Mouse (Mus musculus): Measurements from ENCODE around the gene Gnat2. TPM values are rescaled to one million over a fixed set of nuclear protein-coding genes. Genes with fewer than 3 reads are reported as not detected.

Gnat2 gene
- polyA plus RNA-seq, 1 experiment from 2014 or later = 0.73 TPM

DNA sequence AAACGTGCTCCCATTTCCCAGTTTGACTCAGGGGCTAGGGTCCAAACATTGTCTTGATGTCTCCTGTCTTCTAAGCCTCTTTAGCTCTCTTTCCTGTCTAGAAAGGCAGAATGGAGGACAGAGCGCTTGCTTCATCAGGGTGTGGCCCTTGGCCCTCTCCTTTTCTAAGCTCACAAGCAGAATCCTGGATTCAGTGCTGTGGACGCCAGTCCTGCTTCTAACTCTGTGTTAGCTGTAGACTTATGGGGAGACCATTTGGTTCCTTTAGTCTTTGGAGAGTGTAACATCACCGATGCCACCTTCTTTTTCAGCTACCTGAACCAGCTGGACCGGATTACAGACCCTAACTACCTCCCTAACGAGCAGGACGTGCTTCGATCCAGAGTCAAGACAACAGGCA, 5.1 kb downstream of the Gnat2 start:
- Histone ChIP-seq H3K9ac (ENCODE audit: low read length) (no peak overlapping the region), H3K27me3 (ENCODE audit: control insufficient read depth, insufficient read depth, low read length) (no peaks in the 10 kb centered on the region), H3K27ac (ENCODE audit: low read depth, low read length) (no peak overlapping the region), H3K9me3 (ENCODE audit: control insufficient read depth, low read length) (no peaks in the 10 kb centered on the region), H3K4me1 (ENCODE audit: control insufficient read depth, insufficient read depth, low read length) (no peaks in the 10 kb centered on the region), H3K4me2 (ENCODE audit: low read depth) (no peak overlapping the region), H3K36me3 (ENCODE audit: control insufficient read depth, insufficient read depth, low read length) (no peaks in the 10 kb centered on the region), H3K4me3 (ENCODE audit: low read depth, low read length) (no peak overlapping the region)
- ATAC-seq (ENCODE audit: insufficient read depth, low FRiP score, low TSS enrichment) (no peak), DNase-seq (ENCODE audit: low spot score) (no peak)
- WGBS = 86% methylated on average over 8 of the region's 8 CpGs

DNA sequence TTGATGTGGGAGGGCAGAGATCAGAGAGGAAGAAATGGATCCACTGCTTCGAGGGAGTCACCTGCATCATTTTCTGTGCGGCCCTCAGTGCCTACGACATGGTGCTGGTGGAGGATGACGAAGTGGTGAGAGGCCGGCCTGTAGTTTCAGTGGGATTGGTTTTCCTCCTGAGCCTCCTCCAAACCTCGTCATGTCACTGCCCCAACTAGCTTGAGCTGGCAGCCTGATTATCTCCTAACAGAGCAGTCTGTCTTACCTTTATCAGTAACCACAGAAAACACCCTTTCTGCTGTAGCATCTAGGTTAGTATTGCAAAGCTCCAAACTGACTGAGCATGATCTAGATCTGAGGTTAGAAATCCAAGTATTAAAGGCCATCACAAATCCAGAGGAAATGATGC, 5.7 kb downstream of the Gnat2 start:
- Histone ChIP-seq H3K27me3 (ENCODE audit: control insufficient read depth, insufficient read depth, low read length) (no peaks in the 10 kb centered on the region), H3K9me3 (ENCODE audit: control insufficient read depth, low read length) (no peaks in the 10 kb centered on the region), H3K4me2 (ENCODE audit: low read depth) (no peak overlapping the region), H3K4me1 (ENCODE audit: control insufficient read depth, insufficient read depth, low read length) (no peaks in the 10 kb centered on the region), H3K36me3 (ENCODE audit: control insufficient read depth, insufficient read depth, low read length) (no peaks in the 10 kb centered on the region), H3K27ac (ENCODE audit: low read depth, low read length) (no peak overlapping the region), H3K4me3 (ENCODE audit: low read depth, low read length) (no peak overlapping the region), H3K9ac (ENCODE audit: low read length) (no peak overlapping the region)
- no peak for ATAC-seq (ENCODE audit: insufficient read depth, low FRiP score, low TSS enrichment)
- no peak for DNase-seq (ENCODE audit: low spot score)
- 79% methylated on average over 6 of the region's 6 CpGs for WGBS

DNA sequence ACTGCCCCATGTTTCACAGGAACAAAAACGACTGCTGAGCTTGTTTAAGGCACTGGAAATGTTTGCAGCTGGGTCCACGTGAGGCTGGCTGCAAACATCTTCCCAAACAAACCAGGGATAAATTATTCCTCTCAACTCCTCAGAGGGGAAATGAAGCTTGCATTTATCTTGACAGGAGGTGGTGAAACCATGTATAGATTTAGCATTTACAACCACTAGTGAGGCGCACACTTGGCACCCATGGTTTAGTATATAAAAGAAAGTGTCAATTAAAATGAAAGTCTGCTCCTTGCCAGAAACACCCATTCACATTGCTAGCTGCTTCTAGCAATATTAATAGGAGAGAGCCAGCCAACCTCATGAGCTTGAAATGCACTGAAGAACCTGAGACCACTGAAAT, 9.0 kb downstream of the Gnat2 start:
- Histone ChIP-seq H3K27ac (ENCODE audit: low read depth, low read length) (no peak overlapping the region), H3K27me3 (ENCODE audit: control insufficient read depth, insufficient read depth, low read length) (no peaks in the 10 kb centered on the region), H3K9me3 (ENCODE audit: control insufficient read depth, low read length) (no peaks in the 10 kb centered on the region), H3K36me3 (ENCODE audit: control insufficient read depth, insufficient read depth, low read length) (no peaks in the 10 kb centered on the region), H3K9ac (ENCODE audit: low read length) (no peak overlapping the region), H3K4me3 (ENCODE audit: low read depth, low read length) (no peak overlapping the region), H3K4me2 (ENCODE audit: low read depth) (no peak overlapping the region), H3K4me1 (ENCODE audit: control insufficient read depth, insufficient read depth, low read length) (no peaks in the 10 kb centered on the region)
- WGBS = 62% methylated on average over 3 of the region's 3 CpGs
- no peak for DNase-seq (ENCODE audit: low spot score)
- ATAC-seq (ENCODE audit: insufficient read depth, low FRiP score, low TSS enrichment) = no peak

DNA sequence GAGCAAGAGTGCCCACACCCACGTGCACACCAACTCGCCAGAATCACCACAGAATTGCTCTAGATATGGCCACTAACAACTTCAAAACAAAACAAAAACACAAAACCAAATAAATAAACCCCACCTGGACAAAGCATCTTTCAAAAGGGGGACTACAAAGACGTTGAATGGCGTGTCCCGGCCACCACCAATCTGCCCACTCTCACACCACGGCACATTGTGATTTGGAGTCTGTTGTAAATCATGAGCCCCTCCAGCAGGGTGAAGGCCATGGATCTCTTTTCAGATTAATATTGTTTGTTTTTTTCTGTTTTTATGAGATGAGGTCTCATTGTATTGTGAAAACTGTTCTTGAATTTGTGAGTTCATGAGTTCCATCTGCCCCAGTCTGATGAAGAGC, 9.5 kb downstream of the Gnat2 start:
- Histone ChIP-seq H3K9me3 (ENCODE audit: control insufficient read depth, low read length) (no peaks in the 10 kb centered on the region), H3K27me3 (ENCODE audit: control insufficient read depth, insufficient read depth, low read length) (no peaks in the 10 kb centered on the region), H3K4me3 (ENCODE audit: low read depth, low read length) (no peak overlapping the region), H3K4me1 (ENCODE audit: control insufficient read depth, insufficient read depth, low read length) (no peaks in the 10 kb centered on the region), H3K9ac (ENCODE audit: low read length) (no peak overlapping the region), H3K27ac (ENCODE audit: low read depth, low read length) (no peak overlapping the region), H3K4me2 (ENCODE audit: low read depth) (no peak overlapping the region), H3K36me3 (ENCODE audit: control insufficient read depth, insufficient read depth, low read length) (no peaks in the 10 kb centered on the region)
- DNase-seq (ENCODE audit: low spot score) (no peak), ATAC-seq (ENCODE audit: insufficient read depth, low FRiP score, low TSS enrichment) (no peak)
- WGBS = 86% methylated on average over 6 of the region's 6 CpGs

DNA sequence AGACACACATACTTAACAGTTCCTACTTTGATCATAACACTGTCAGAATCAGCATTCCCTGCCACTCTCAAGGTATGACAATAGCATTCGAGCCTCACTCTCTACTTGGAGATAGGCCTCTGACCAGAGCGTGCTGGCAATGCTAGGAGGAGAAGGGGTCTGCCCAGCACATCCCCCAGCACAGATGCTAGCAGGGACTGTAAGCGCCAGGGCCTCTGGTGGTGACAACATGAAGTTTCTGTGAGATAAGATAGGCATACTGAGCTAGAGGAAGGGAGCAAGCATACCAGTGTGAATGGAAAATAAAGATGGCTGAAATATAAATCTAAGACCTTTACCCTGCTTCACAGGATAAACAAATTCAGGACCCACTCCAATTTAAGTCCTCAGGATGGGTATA, 12.7 kb downstream of the Gnat2 start:
- Histone ChIP-seq H3K9ac (ENCODE audit: low read length) (no peak overlapping the region), H3K4me3 (ENCODE audit: low read depth, low read length) (no peak overlapping the region), H3K36me3 (ENCODE audit: control insufficient read depth, insufficient read depth, low read length) (0 out of 2 replicates have a peak, but pooled peaks cover 2% of the 10 kb centered on the region), H3K4me2 (ENCODE audit: low read depth) (no peak overlapping the region), H3K4me1 (ENCODE audit: control insufficient read depth, insufficient read depth, low read length) (no peaks in the 10 kb centered on the region), H3K27ac (ENCODE audit: low read depth, low read length) (no peak overlapping the region), H3K27me3 (ENCODE audit: control insufficient read depth, insufficient read depth, low read length) (no peaks in the 10 kb centered on the region), H3K9me3 (ENCODE audit: control insufficient read depth, low read length) (no peaks in the 10 kb centered on the region)
- DNase-seq (ENCODE audit: low spot score) (no peak), ATAC-seq (ENCODE audit: insufficient read depth, low FRiP score, low TSS enrichment) (no peak)
- WGBS = 90% methylated on average over 3 of the region's 3 CpGs

DNA sequence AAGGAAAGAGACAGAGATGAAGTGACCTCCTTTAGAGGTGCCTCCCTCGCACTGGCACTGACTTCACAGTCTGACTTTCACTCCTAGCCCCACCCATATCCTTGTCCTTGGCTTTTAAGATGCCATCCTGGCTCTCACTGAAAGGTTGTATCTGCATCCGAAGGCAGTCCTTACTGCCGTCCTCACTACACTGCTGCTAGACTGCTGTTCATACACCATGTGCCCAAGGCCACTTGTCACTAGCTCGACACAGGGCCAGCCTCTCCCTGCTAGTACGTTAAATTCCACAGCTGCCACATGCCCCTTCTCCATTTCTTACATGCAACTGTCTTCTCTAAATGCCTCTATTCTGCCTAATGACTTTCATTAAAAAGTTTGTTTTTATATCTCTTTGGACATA, 18.7 kb downstream of the Gnat2 start:
- no peak overlapping the region for H3K9ac ChIP-seq (ENCODE audit: low read length)
- no peak overlapping the region for H3K27ac ChIP-seq (ENCODE audit: low read depth, low read length)
- 91% methylated on average over 5 of the region's 5 CpGs for WGBS
- H3K4me1 ChIP-seq (ENCODE audit: control insufficient read depth, insufficient read depth, low read length) = no peaks in the 10 kb centered on the region
- DNase-seq (ENCODE audit: low spot score) = no peak
- H3K36me3 ChIP-seq (ENCODE audit: control insufficient read depth, insufficient read depth, low read length) = peaks cover 4% of the 10 kb centered on the region; the same call in 1 of the 2 replicates
- H3K4me2 ChIP-seq (ENCODE audit: low read depth) = no peak overlapping the region
- H3K4me3 ChIP-seq (ENCODE audit: low read depth, low read length) = no peak overlapping the region
- H3K27me3 ChIP-seq (ENCODE audit: control insufficient read depth, insufficient read depth, low read length) = no peaks in the 10 kb centered on the region
- H3K9me3 ChIP-seq (ENCODE audit: control insufficient read depth, low read length) = no peaks in the 10 kb centered on the region
- no peak for ATAC-seq (ENCODE audit: insufficient read depth, low FRiP score, low TSS enrichment)

DNA sequence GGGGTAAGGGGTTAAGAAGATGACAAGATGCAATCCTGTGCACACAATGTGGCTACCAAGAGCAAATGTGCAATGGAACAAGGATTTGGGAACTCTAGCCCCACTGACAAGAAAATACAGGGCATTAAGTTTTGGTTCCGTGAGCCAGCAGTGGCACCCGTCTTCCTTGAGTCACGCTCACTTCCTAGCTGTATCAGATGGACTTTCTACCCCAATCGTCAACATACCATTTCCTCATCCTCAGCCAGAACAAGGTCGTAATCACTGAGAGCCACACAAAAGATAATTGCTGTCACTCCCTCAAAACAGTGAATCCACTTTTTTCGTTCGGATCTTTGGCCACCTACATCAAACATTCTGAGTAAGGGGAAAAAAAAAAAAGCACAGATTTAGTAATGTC, 19.7 kb downstream of the Gnat2 start:
- no peaks in the 10 kb centered on the region for H3K27me3 ChIP-seq (ENCODE audit: control insufficient read depth, insufficient read depth, low read length)
- no peak overlapping the region for H3K4me2 ChIP-seq (ENCODE audit: low read depth)
- no peak overlapping the region for H3K4me3 ChIP-seq (ENCODE audit: low read depth, low read length)
- no peaks in the 10 kb centered on the region for H3K9me3 ChIP-seq (ENCODE audit: control insufficient read depth, low read length)
- peaks cover 5% of the 10 kb centered on the region for H3K36me3 ChIP-seq (ENCODE audit: control insufficient read depth, insufficient read depth, low read length)
- ATAC-seq (ENCODE audit: insufficient read depth, low FRiP score, low TSS enrichment) (no peak), DNase-seq (ENCODE audit: low spot score) (no peak)
- H3K27ac ChIP-seq (ENCODE audit: low read depth, low read length) = no peak overlapping the region
- H3K4me1 ChIP-seq (ENCODE audit: control insufficient read depth, insufficient read depth, low read length) = no peaks in the 10 kb centered on the region
- 89% methylated on average over 7 of the region's 7 CpGs for WGBS
- H3K9ac ChIP-seq (ENCODE audit: low read length) = no peak overlapping the region

DNA sequence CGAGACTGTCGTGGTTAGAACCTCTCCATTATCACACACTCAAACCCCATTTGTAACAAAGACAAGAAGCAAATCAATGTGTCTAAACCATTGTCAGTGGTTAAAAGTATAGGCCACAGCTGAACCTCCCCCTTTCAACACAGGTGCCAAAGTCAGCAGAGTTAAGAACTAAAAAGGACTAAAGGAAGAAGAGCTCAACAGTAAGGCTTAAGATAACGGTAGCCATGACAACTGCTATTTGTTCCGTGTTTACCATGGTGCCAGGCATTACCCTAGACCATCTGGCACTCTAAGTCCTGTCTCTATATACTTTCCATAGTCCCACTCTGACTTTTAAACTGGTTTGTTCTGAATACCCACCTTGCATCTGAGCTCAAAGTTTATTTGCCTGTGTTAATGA, 20.1 kb downstream of the Gnat2 start:
- no peaks in the 10 kb centered on the region for H3K9me3 ChIP-seq (ENCODE audit: control insufficient read depth, low read length)
- H3K36me3 ChIP-seq (ENCODE audit: control insufficient read depth, insufficient read depth, low read length) = peaks cover 6% of the 10 kb centered on the region
- H3K4me1 ChIP-seq (ENCODE audit: control insufficient read depth, insufficient read depth, low read length) = no peaks in the 10 kb centered on the region
- no peak overlapping the region for H3K4me2 ChIP-seq (ENCODE audit: low read depth)
- no peak overlapping the region for H3K9ac ChIP-seq (ENCODE audit: low read length)
- 84% methylated on average over 4 of the region's 4 CpGs for WGBS
- DNase-seq (ENCODE audit: low spot score) = no peak
- no peaks in the 10 kb centered on the region for H3K27me3 ChIP-seq (ENCODE audit: control insufficient read depth, insufficient read depth, low read length)
- H3K27ac ChIP-seq (ENCODE audit: low read depth, low read length) = no peak overlapping the region
- ATAC-seq (ENCODE audit: insufficient read depth, low FRiP score, low TSS enrichment) = no peak
- H3K4me3 ChIP-seq (ENCODE audit: low read depth, low read length) = no peak overlapping the region

DNA sequence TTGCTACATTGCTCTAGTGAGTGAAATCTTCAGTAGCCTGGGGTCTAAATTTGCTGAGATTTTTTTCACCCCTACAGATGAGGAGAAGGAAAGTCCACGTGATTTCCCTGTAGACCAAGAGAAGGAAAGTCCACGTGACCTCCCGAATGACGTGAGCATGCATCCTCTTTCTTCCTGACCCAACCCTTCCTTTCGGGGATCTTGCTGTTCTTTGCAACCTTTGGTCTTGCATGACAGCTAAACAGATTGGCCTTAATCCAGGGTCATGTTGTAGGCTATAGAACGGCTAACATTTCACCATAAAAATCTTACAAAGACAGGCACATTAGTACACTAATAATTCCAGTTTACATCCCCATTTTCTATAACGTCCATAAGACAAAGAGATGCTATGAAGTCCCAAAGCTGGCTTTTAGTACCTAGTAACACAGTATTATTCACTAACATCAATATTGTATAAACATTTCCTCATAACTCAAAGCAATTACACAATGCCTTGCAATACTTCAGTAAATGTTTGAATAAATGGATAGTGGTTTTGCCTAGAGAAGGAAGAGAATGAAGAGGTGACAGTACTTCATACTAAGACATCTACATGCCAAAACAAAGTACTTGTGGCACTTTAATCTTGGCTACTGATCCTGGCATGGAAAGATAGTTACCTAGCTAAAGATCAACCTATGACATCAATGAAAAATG, 21.2 kb downstream of the Gnat2 start:
- Histone ChIP-seq H3K4me2 (ENCODE audit: low read depth) (no peak overlapping the region), H3K27me3 (ENCODE audit: control insufficient read depth, insufficient read depth, low read length) (no peaks in the 10 kb centered on the region), H3K4me1 (ENCODE audit: control insufficient read depth, insufficient read depth, low read length) (no peaks in the 10 kb centered on the region), H3K9ac (ENCODE audit: low read length) (no peak overlapping the region), H3K36me3 (ENCODE audit: control insufficient read depth, insufficient read depth, low read length) (peaks cover 8% of the 10 kb centered on the region), H3K27ac (ENCODE audit: low read depth, low read length) (no peak overlapping the region), H3K9me3 (ENCODE audit: control insufficient read depth, low read length) (no peaks in the 10 kb centered on the region), H3K4me3 (ENCODE audit: low read depth, low read length) (no peak overlapping the region)
- no peak for ATAC-seq (ENCODE audit: insufficient read depth, low FRiP score, low TSS enrichment)
- DNase-seq (ENCODE audit: low spot score) = no peak
- 95% methylated on average over 7 of the region's 7 CpGs for WGBS

Data from neural tube, embryonic 11.5 days (tissue).